Mouse (Mus musculus) midbrain, embryonic 10.5 days (tissue): Measurements from ENCODE around the gene St8sia1. TPM values are rescaled to one million over a fixed set of nuclear protein-coding genes. Genes with fewer than 3 reads are reported as not detected.
A peak's percentile ranks its signal among the peaks of the same experiment; 100 is the strongest.

Source experiments
- DNase-seq: peaks from one replicate; pipeline ENCODE4 v3.0.0-alpha.2; 2017; ENCODE audit warnings: low spot score
- H3K27ac ChIP-seq: fragments of 300-500 bp; sonication (generic); replicated peaks from 2 replicates; pipeline ENCODE4 v1.5.1; 2016; ENCODE audit warnings: mild to moderate bottlenecking
- H3K27me3 ChIP-seq: fragments of 300-500 bp; sonication (generic); 2 replicates; pipeline ENCODE4 v1.6.1; 2016; ENCODE audit warnings: low read depth, mild to moderate bottlenecking; ENCODE audit not compliant: poor library complexity, severe bottlenecking
- H3K36me3 ChIP-seq: fragments of 300-500 bp; sonication (generic); 2 replicates; pipeline ENCODE4 v1.6.1; 2016; ENCODE audit warnings: mild to moderate bottlenecking, moderate library complexity
- H3K4me1 ChIP-seq: fragments of 300-500 bp; sonication (generic); 2 replicates; pipeline ENCODE4 v1.6.1; 2016
- H3K4me3 ChIP-seq: fragments of 300-500 bp; sonication (generic); 2 replicates; pipeline ENCODE4 v1.5.1; 2016; ENCODE audit warnings: mild to moderate bottlenecking, moderate library complexity
- H3K9me3 ChIP-seq: fragments of 300-500 bp; sonication (generic); replicated peaks from 2 replicates; pipeline ENCODE4 v1.6.1; 2016; ENCODE audit warnings: mild to moderate bottlenecking
- WGBS: fragments of 180-500 bp; shearing (Covaris S2); methylation state at CpG from one replicate; pipeline ENCODE4 v1.1.7; 2016; 5-methylcytosine and 5-hydroxymethylcytosine counted together
- polyA plus RNA-seq: library from polyadenylated mRNA; unstranded; fragments of >200 nt; fragmentation: Nextera tagmentation; extraction: Ambion mirVana; gene quantifications from 2 replicates; pipeline ENCODE4 v1.2.1, GENCODE M21; 2016

The St8sia1 gene
- polyA plus RNA-seq, 1 experiment from 2014 or later, result 3.9 TPM

DNA sequence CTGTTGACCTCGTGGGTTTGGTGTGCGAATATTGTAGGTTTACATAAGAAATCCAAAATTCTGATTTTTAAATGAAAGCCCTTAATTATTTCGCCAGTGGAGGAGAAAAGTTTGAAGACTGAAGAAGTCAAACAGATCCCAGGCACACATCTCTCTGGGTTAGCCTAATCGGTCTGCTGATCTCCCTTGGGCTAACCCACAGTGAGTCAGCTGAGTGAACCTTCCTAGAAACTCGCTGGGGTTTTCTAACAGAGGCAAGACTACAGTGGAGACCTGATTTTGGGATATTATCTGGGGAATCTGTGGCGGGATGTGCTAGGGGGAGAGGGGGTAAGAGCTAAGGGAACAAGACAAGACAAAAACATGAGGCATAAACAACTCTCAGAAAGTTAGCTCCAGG, 154.0 kb downstream of the St8sia1 start:
- H3K4me1 ChIP-seq, result peaks cover 21% of the 10 kb centered on the region
- WGBS, result 66% methylated on average over 6 of the region's 6 CpGs
- H3K9me3 ChIP-seq, result no peaks in the 10 kb centered on the region
- H3K27me3 ChIP-seq, result no peaks in the 10 kb centered on the region; the same call in 1 of the 2 replicates
- H3K4me3 ChIP-seq, result no peak overlapping the region
- DNase-seq, result no peak
- no peak overlapping the region for H3K27ac ChIP-seq
- H3K36me3 ChIP-seq, result no peaks in the 10 kb centered on the region

DNA sequence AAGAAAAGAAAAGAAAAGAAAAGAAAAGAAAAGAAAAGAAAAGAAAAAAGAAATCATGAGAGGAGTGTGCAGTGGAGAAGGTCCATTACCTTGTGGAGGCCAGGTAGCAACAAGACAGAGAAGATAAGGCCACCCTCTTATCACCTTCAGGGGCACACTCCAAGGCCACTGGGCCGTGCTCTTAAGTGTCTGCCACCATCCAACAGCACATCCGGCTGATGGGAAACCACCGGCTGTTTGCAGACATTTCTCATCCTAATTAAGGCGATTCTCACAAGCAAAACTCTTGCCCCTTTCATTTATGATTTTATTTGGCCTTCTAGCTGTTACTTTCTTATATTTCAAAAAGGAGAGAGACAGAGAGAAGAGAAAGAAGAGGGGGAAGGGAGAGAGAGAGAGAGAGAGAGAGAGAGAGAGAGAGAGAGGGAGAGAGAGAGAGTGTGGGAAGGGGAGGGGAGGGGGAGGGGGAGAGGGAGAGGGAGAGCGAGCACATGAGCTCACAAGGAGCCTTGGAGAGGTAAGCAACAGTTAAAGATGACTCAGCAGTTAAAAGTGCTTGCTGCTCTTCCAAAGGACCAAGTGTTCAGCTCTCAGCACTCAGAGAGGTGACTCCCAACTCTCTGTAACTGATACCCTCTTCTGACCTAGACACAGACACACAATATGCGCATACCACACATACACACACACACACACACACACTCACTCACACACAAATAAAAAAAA, 154.7 kb downstream of the St8sia1 start:
- no peak for DNase-seq

DNA sequence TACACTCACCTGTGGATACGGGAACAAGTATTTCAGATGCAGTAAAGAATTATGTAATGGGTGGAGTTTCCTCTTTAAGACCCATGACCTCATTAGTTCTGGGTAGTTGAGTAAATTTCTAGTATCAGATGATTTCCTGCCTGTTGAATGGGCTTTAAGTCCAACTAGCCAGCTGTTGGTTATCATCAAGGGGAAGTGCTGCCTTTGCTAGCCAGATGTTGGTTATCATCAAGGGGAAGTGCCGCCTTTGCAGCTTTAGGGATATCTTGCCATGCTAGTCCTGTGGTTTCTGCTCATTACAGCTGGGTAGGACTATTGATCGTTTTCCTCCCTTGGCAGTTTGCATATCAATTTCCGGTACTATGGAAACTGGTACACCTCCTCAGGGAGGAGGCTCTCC, 157.9 kb downstream of the St8sia1 start:
- H3K27ac ChIP-seq, result no peak overlapping the region
- no peaks in the 10 kb centered on the region for H3K36me3 ChIP-seq
- no peaks in the 10 kb centered on the region for H3K9me3 ChIP-seq
- WGBS, result 84% methylated on average over 4 of the region's 4 CpGs
- H3K4me1 ChIP-seq, result peaks cover 11% of the 10 kb centered on the region
- no peak overlapping the region for H3K4me3 ChIP-seq
- no peaks in the 10 kb centered on the region; the same call in 1 of the 2 replicates for H3K27me3 ChIP-seq
- DNase-seq, result no peak

More for the DNA sequence above, 154.7 kb downstream of the St8sia1 start:
- Histone ChIP-seq H3K36me3 (no peaks in the 10 kb centered on the region), H3K4me1 (peaks cover 18% of the 10 kb centered on the region), H3K4me3 (no peak overlapping the region), H3K9me3 (no peaks in the 10 kb centered on the region), H3K27me3 (no peaks in the 10 kb centered on the region; the same call in 1 of the 2 replicates), H3K27ac (no peak overlapping the region)
- 65% methylated on average over 6 of the region's 6 CpGs for WGBS

GRCm38 (mm10) chr6:142804402-142804801, 159.8 kb downstream of the St8sia1 start, which contains the start of gene Sult6b2:
TSS of gene Sult6b2 (minus strand) at chr6:142804502.
- DNase-seq, result no peak
- H3K27me3 ChIP-seq, result no peaks in the 10 kb centered on the region
- H3K36me3 ChIP-seq, result no peaks in the 10 kb centered on the region
- peaks cover 16% of the 10 kb centered on the region for H3K4me1 ChIP-seq
- no peak within 1 kb of the TSS for H3K4me3 ChIP-seq
- H3K9me3 ChIP-seq, result no peaks in the 10 kb centered on the region
- H3K27ac ChIP-seq, result no peak within 1 kb of the TSS

- no peaks in the 10 kb centered on the region for H3K36me3 ChIP-seq
- H3K4me3 ChIP-seq, result no peak overlapping the region
- 68% methylated on average over 11 of the region's 11 CpGs for WGBS
- H3K9me3 ChIP-seq, result no peaks in the 10 kb centered on the region
- peaks cover 31% of the 10 kb centered on the region for H3K4me1 ChIP-seq
- no peaks in the 10 kb centered on the region for H3K27me3 ChIP-seq
- no peak for DNase-seq
- no peak overlapping the region for H3K27ac ChIP-seq
Measured at GRCm38 (mm10) chr6:142802617-142803525, 161.4 kb downstream of the St8sia1 start.

- Histone ChIP-seq H3K4me1 (peaks cover 31% of the 10 kb centered on the region), H3K27ac (no peak overlapping the region), H3K9me3 (no peaks in the 10 kb centered on the region), H3K36me3 (no peaks in the 10 kb centered on the region), H3K27me3 (no peaks in the 10 kb centered on the region), H3K4me3 (no peak overlapping the region)
- 89% methylated on average over 5 of the region's 5 CpGs for WGBS
- DNase-seq, result no peak
Measured at GRCm38 (mm10) chr6:142801687-142802086, 162.6 kb downstream of the St8sia1 start.

DNA sequence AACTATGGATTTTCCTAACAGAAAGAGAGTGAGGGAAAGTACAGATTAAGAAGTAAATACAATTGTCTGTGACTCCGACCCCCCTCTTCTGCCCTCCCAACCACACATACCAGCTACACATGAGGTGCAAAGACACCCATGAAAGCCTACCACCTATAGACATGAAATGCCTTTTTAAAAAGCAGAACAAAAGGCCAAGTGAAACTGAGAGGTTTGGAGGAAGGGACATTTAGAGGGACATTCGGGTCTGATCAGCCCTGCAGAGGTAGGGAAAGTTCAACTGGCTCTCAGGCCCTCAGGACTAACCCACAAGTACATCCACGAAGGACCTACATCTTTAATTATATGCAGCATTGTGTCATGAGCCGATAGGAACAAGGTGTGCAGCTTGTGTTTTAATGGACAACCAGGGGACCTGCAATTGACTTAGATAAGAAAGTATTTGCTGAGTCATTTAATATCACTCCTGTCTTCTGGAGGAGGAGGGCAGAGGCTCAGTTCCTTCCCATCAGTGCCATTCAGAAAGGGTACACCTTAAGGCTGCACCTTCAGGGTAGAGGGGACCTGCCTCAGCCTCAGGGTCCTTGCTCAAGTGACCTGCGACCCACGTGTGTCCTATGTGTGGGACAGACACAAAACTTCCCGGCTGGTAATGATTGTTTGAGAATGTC, 164.4 kb downstream of the St8sia1 start:
- no peaks in the 10 kb centered on the region for H3K36me3 ChIP-seq
- DNase-seq, result no peak
- H3K4me1 ChIP-seq, result peaks cover 31% of the 10 kb centered on the region
- 77% methylated on average over 7 of the region's 7 CpGs for WGBS
- H3K4me3 ChIP-seq, result no peak overlapping the region
- H3K27me3 ChIP-seq, result no peaks in the 10 kb centered on the region
- no peak overlapping the region for H3K27ac ChIP-seq
- H3K9me3 ChIP-seq, result no peaks in the 10 kb centered on the region

GRCm38 (mm10) chr6:142798837-142799236, 165.4 kb downstream of the St8sia1 start:
- H3K36me3 ChIP-seq, result no peaks in the 10 kb centered on the region
- no peak for DNase-seq
- 75% methylated on average over 9 of the region's 9 CpGs for WGBS

DNA sequence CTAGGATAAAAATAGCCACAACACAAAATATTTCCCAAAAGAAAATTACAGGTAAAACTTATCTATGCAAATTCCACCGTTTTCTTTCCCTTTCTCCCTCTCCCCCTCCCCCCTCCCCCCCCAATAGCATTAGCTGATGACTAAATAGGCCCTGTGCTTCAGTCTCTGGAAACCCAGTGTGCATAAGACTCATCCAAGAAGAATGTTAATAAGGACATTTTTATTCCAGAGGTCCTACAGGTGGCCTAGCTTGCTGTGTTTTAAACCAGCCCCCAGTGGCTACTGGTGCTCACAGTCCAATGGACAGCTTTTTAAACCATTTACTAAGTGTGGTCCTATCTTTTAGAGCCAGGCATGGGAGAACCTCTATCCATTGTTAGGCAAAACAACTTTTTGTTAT, 166.3 kb downstream of the St8sia1 start:
- Histone ChIP-seq H3K36me3 (no peaks in the 10 kb centered on the region), H3K4me3 (no peak overlapping the region), H3K27me3 (no peaks in the 10 kb centered on the region), H3K9me3 (no peaks in the 10 kb centered on the region), H3K27ac (no peak overlapping the region), H3K4me1 (peaks cover 41% of the 10 kb centered on the region)
- DNase-seq, result no peak
- 82% methylated on average over 1 of the region's 1 CpGs for WGBS

More at GRCm38 (mm10) chr6:142798837-142799236, 165.4 kb downstream of the St8sia1 start:
- H3K27me3 ChIP-seq, result no peaks in the 10 kb centered on the region
- H3K9me3 ChIP-seq, result no peaks in the 10 kb centered on the region
- H3K4me1 ChIP-seq, result peaks cover 33% of the 10 kb centered on the region
- H3K27ac ChIP-seq, result no peak overlapping the region
- H3K4me3 ChIP-seq, result no peak overlapping the region

DNA sequence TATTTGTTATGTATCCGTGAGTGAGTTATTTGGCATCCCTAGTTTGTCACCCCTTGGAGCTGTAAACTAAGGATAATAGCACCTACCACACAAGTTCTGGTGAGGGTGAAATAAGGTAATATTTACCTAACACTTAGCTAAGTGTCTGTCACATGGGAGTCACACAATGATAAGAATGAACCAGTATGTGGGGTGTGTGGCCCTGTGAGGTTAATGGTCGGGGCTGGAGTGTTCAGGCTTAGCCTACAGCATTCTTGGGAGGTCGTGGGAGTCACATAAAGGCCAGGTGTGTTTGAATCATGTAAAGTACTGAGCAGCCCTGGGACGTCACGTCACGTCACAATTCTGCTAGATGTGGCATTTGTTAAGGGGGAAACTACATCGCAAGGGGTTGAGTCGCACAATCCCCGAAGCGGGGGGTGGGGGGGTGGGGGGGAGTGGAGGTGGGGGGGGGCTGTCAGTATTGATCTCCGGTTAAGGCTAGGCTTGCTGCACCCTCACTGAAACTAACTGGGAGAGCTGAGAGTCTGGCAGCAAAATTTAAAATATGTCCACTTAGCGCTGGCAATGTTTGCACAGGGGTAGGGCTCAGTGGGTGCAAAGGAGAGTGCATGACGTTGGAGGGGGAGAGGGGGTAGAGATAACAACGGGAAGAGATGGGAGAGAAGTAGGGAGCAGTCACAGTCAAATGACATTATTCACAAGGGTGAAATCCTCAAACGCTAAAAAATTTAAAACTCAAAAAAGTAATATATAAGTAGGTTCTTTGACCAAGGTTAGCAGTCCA, 168.4 kb downstream of the St8sia1 start:
- Histone ChIP-seq H3K27me3 (no peaks in the 10 kb centered on the region), H3K9me3 (no peaks in the 10 kb centered on the region), H3K4me3 (no peak overlapping the region), H3K36me3 (no peaks in the 10 kb centered on the region), H3K27ac (no peak overlapping the region), H3K4me1 (peaks cover 42% of the 10 kb centered on the region)
- 85% methylated on average over 15 of the region's 15 CpGs for whole genome bisulfite sequencing
- no peak for DNase-seq

- H3K4me1 ChIP-seq, result peaks cover 37% of the 10 kb centered on the region
- no peak overlapping the region for H3K4me3 ChIP-seq
- no peaks in the 10 kb centered on the region for H3K36me3 ChIP-seq
- WGBS, result 93% methylated on average over 9 of the region's 9 CpGs
- no peaks in the 10 kb centered on the region for H3K9me3 ChIP-seq
- H3K27ac ChIP-seq, result no peak overlapping the region
- H3K27me3 ChIP-seq, result no peaks in the 10 kb centered on the region
- no peak for DNase-seq
Measured at GRCm38 (mm10) chr6:142795087-142795486, 169.2 kb downstream of the St8sia1 start.

DNA sequence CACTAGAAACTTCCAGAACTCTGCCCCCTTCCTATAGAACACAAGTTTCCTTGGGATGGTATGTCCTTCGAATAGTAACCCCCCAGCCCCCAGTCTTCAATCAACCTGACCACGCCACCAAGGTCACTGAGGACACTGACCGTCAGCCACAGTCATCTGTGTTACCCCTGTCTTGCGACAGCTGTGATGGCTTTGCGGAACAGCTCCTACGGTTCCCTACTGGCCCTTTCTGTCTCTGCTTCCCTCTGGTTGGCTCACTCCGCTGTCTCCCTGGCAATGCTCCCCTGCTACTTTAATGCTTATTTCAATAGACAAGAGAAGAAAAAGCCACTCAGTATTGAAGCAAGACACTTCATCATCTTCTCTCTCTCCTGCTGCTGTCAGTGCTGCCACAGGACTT, 170.8 kb downstream of the St8sia1 start:
- Histone ChIP-seq H3K4me3 (no peak overlapping the region), H3K9me3 (no peaks in the 10 kb centered on the region), H3K27ac (peak overlapping the region; percentile 46; the same call in 1 of the 2 replicates), H3K36me3 (no peaks in the 10 kb centered on the region), H3K4me1 (peaks cover 30% of the 10 kb centered on the region), H3K27me3 (no peaks in the 10 kb centered on the region)
- 36% methylated on average over 7 of the region's 7 CpGs for WGBS
- DNase-seq, result peak; percentile 39
